Mouse (Mus musculus): ENCODE data around the gene AC170998.1.

DNA sequence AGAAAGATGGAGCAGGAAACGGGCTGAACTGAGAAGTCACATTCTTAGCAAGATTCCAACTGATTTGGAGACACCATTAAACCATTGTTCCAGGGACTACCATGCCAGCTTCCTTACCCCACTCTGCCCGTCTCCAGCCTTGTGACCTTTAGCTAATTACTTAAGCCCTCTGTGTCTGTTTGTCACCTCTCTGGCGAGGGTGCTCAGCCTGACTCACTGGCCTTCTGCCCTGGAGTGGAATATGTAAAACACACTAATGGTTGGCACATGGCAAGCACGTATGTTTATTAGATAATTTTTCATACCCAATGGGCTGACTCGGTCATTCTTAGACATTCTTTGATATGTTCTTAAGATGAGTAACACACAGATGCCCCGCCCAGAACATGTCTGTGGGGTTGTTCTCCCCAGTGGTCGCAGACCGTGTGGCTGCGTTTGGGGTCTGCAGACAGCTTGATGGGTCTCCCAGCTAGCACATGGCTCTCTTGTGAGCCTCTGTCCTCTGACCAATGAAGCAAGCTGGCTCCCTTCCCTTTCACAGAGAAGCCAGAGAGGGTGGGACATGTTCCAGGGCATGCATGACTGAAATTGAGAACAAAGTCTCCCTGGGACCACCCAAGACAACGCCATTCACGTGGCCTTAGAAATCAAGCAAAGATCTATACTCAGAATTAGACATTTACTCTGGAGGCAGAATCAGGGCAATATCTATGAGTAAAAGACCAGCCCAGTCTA is 41.1 kb downstream of the AC170998.1 start:
- TF ChIP-seq POLR2A (IDR thresholded peaks at IDR 0.05; ENCODE audit: insufficient read depth, low read length) (no peak), CTCF (IDR thresholded peaks at IDR 0.05; ENCODE audit: low read depth, low read length) (no peak)
